Mouse (Mus musculus) adrenal gland, adult 10 weeks (tissue): Measurements from ENCODE around the gene Gosr2. TPM values are rescaled to one million over a fixed set of nuclear protein-coding genes. Genes with fewer than 3 reads are reported as not detected.

ENCODE experiments used
- polyA plus RNA-seq: library from polyadenylated mRNA; stranded (reverse); fragments of 350-450 nt; fragmentation: Illumina TruSeq; extraction: RNeasy Lipid Tissue Mini Kit (QIAGEN cat#74804); gene quantifications from one replicate; pipeline ENCODE4 v1.2.3, GENCODE M21; 2014; ENCODE audit warnings: low read depth, low replicate concordance

Gosr2 gene
- polyA plus RNA-seq, result 88.4 TPM

DNA sequence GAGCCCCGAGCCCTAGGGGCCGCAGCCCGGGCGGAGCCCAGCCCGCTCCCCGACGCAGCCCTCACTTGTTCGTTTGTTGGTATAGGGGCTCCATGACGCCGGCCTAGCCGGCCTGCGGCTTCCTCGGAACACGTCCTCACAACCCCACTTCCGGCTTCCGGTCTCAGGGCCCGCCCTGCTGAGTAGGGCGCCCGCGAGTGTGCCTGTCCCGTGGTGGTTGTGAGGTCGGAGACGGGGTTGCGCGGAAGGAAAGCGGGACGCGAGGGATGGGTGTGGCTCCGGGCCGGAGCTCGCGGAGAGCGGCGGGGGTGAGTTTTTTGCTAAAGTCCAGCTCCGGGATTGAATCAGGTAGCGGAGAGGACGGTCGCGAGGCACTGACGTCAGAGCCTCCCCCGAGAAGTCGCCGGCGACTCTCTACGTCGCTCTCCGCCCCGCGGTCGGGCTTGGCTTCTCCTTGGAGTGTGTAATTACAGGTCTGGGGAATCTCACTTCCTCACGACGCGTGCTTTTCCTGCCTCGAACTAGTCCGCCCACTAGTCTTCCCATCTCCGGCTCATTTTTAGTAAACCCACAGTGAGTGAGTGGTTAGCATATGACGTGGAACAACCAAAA, at the start of gene Gosr2:
Gene Gosr2 (minus strand): TSS at position 334 of the 612 bp plus-strand sequence.

DNA sequence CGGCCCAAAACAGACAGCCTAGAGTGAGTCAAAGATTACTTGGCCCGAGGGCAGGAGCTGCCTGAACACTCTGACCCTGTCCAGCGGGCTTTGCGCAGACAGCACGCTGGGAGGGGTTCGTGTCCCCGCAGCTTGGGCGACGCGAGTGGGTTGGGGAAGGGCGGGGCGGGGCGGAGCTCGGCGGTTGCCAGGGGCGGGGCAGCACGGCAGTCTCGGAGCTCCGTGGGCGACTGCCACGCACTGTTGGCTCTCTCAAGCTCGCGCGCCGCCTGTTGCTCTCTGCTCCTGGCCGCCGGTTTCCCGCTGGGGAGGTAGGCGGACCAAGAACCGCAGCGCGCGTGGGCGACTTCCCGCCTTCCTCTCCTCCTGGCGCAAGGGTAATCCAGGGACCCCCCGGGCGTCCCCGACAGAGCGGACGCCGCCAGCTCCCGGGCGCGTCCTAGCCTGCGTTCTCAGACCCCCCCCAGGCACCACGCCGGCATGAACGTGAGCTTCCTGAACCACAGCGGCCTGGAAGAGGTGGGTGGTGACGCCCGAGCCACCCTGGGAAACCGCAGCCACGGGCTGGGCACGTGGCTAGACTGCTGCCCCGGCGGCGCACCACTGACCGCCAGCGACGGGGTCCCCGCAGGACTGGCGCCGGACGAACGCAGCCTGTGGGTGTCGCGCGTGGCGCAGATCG, 48.3 kb downstream of the Gosr2 start, which contains the start of gene Rprml:
Gene Rprml (plus strand): TSS at position 270 of the 682 bp plus-strand sequence.

DNA sequence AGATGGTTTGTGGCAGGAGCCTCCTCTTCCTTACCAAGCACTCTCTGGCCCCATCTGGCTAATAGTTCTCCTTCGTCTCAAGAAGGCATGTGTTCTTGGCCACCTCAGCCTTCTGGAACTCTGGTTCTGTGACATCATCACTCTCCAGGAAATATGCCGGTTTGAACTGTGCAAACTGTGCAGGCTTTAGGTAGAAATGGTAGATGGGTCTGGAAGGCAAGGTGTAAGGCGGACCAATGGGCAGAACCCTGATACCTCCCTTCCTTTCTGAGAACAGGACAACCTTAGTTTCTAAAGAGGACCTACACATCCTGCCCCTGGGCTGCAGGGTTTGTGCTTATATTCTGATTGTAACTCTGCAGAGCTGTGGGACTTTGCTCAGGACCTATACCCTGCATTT, 58.9 kb downstream of the Gosr2 start, which contains the start of gene Lyzl6:
Gene Lyzl6 (minus strand): TSS at position 101 of the 400 bp plus-strand sequence.

Other genes with a start within 250 kb of the Gosr2 start
- not detected for gene Lrrc37a, start 193.3 kb downstream of the Gosr2 start, polyA plus RNA-seq
- gene Gm884, start 76.8 kb downstream of the Gosr2 start, polyA plus RNA-seq, result not detected
- gene Lyzl6, start 59.0 kb downstream of the Gosr2 start, polyA plus RNA-seq, result not detected
- gene Rprml, start 48.3 kb downstream of the Gosr2 start, polyA plus RNA-seq, result not detected
- gene Wnt9b, start 51.9 kb upstream of the Gosr2 start, polyA plus RNA-seq, result not detected
- gene Wnt3, start 76.3 kb upstream of the Gosr2 start, polyA plus RNA-seq, result not detected